Mouse (Mus musculus): ENCODE measurements around the gene Zfp429. TPM values are rescaled to one million over a fixed set of nuclear protein-coding genes. Genes with fewer than 3 reads are reported as not detected.

Zfp429 gene
- not detected in 2 replicates for polyA plus RNA-seq (2012; rRNA removed; ENCODE audit: low replicate concordance)

GRCm38 (mm10) chr13:67399183-67399903 lies at the start of gene Zfp429:
Gene Zfp429 (minus strand): TSS chr13:67399819.

DNA sequence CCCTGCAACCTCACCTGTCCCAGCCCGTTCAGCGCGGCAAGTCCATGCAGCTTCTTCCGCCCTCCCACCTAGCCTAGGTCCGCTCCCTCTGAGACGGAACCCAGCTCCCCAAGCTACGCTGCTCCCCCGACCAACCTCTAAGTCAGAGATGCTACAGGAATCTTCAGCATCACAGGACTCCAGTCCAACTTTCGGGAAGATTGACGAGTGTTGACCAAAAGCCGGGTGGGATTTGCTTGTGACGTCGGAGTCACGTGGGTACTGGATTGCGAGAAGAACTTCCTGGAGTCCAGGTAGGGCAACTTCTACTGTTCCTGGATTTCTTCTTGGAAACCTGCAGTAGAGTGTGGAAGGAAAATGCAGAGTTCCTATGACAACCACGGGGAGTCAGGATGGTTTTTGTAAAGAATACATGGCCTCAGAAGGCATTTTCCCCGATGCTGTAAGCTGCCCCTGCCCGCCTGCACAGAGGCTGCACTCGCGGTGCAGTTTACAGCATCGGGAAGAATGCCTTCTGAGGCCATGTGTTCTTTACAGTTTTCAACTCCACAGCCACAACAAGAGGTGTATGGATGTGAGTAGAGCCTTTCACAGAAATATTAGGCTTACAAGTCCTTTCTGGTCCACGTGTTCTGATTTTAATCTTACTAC lies 21.7 kb upstream of the Zfp429 start, which contains the start of gene Zfp459:
Gene Zfp459, minus strand, starts transcription at position 212 of the 651 bp plus-strand sequence.

GRCm38 (mm10) chr13:67375050-67375911 lies 24.3 kb downstream of the Zfp429 start, which contains the start of the genes Gm28041 and Zfp456:
Gene Gm28041 (minus strand): TSS chr13:67375733.
Gene Zfp456 (minus strand): TSS chr13:67375810.

GRCm38 (mm10) chr13:67360131-67360744 lies 39.4 kb downstream of the Zfp429 start, which contains the start of the genes Gm28044 and Zfp953:
Gene Gm28044 (minus strand): TSS chr13:67360536.
Gene Zfp953 (minus strand): TSS chr13:67360605.

Other genes with a start within 250 kb of the Zfp429 start
- 0.53 TPM in 1 of 2 replicates, not detected in the other for gene Rsl1, start 226.6 kb downstream of the Zfp429 start, polyA plus RNA-seq (2012; rRNA removed; ENCODE audit: low replicate concordance)
- 0.06 TPM in 1 of 2 replicates, not detected in the other for gene Zfp455, start 205.3 kb downstream of the Zfp429 start, polyA plus RNA-seq (2012; rRNA removed; ENCODE audit: low replicate concordance)
- 0.05 and 0.07 TPM in 2 replicates for gene Zfp458, start 121.4 kb downstream of the Zfp429 start, polyA plus RNA-seq (2012; rRNA removed; ENCODE audit: low replicate concordance)
- gene Zfp457, start 93.3 kb downstream of the Zfp429 start, polyA plus RNA-seq (2012; rRNA removed; ENCODE audit: low replicate concordance): 0.42 and 0.62 TPM in 2 replicates
- gene Zfp595, start 67.2 kb downstream of the Zfp429 start, polyA plus RNA-seq (2012; rRNA removed; ENCODE audit: low replicate concordance): 0.09 and 0.11 TPM in 2 replicates
- not detected in 2 replicates for gene Gm28044, start 39.3 kb downstream of the Zfp429 start, polyA plus RNA-seq (2012; rRNA removed; ENCODE audit: low replicate concordance)
- gene Zfp953, start 39.2 kb downstream of the Zfp429 start, polyA plus RNA-seq (2012; rRNA removed; ENCODE audit: low replicate concordance): 0.02 TPM in 2 replicates
- gene Gm28041, start 24.1 kb downstream of the Zfp429 start, polyA plus RNA-seq (2012; rRNA removed; ENCODE audit: low replicate concordance): not detected in 2 replicates
- gene Zfp456, start 24.0 kb downstream of the Zfp429 start, polyA plus RNA-seq (2012; rRNA removed; ENCODE audit: low replicate concordance): 0.02 TPM in 1 of 2 replicates, not detected in the other
- gene Zfp459, start 21.6 kb upstream of the Zfp429 start, polyA plus RNA-seq (2012; rRNA removed; ENCODE audit: low replicate concordance): 0.23 and 0.24 TPM in 2 replicates
- gene Zfp874a, start 51.8 kb upstream of the Zfp429 start, polyA plus RNA-seq (2012; rRNA removed; ENCODE audit: low replicate concordance): 0.05 TPM in 1 of 2 replicates, not detected in the other
- 0.22 TPM in 1 of 2 replicates, not detected in the other for gene Zfp874b, start 84.4 kb upstream of the Zfp429 start, polyA plus RNA-seq (2012; rRNA removed; ENCODE audit: low replicate concordance)
- gene Zfp58, start 100.7 kb upstream of the Zfp429 start, polyA plus RNA-seq (2012; rRNA removed; ENCODE audit: low replicate concordance): 0.16 TPM in 1 of 2 replicates, not detected in the other
- gene Gm26965, start 126.3 kb upstream of the Zfp429 start, polyA plus RNA-seq (2012; rRNA removed; ENCODE audit: low replicate concordance): not detected in 2 replicates
- gene Zfp87, start 126.4 kb upstream of the Zfp429 start, polyA plus RNA-seq (2012; rRNA removed; ENCODE audit: low replicate concordance): 2.9 and 6.7 TPM in 2 replicates
- 0.06 and 0.75 TPM in 2 replicates for gene Zfp748, start 154.0 kb upstream of the Zfp429 start, polyA plus RNA-seq (2012; rRNA removed; ENCODE audit: low replicate concordance)
- 0.04 TPM in 1 of 2 replicates, not detected in the other for gene Zfp729b, start 209.9 kb upstream of the Zfp429 start, polyA plus RNA-seq (2012; rRNA removed; ENCODE audit: low replicate concordance)
- gene Gm49345, start 237.9 kb upstream of the Zfp429 start, polyA plus RNA-seq (2012; rRNA removed; ENCODE audit: low replicate concordance): not detected in 2 replicates
- 0.09 and 0.11 TPM in 2 replicates for gene Zfp729a, start 238.0 kb upstream of the Zfp429 start, polyA plus RNA-seq (2012; rRNA removed; ENCODE audit: low replicate concordance)